Mouse (Mus musculus) ovary, postnatal 36 days (tissue): ENCODE results near the gene S100b.

Source experiments
- DNase-seq: peaks from one replicate; pipeline ENCODE4 v3.0.0; 2022; ENCODE audit warnings: low spot score, mixed read lengths

Gene S100b

DNA sequence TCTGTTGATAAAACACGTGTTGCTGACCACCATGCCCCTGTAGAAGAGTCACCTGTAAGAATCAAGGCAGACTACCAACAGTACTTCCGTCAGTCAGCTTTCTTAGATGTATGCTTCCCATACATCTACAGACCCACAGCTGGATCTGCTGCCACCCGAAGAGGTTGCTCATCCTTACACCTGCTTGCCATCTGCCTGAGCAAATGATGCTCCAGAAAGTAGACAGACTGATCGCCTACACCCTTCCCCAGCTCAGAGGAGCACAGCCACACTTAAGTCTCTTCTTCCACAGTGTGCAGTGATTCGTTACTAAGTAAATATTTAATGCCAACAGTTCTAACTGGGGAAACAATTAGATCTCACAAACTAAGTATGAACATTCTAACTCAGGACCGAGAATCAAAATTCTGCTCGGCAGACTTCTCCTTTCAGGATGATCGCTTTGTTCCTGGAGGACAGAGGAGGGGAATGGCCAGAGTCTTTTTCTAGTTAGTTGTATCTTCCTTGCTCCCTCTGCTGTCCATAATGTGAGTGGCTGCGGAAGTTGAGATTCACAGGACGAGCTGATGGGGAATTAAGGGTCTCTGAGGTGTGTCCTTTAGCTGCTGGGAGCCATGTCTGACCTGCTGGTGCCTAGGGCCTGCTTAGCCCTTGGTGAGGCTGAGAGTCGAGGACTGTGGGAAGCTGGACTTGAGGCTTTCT, 6.9 kb downstream of the S100b start:
- no peak for DNase-seq

DNA sequence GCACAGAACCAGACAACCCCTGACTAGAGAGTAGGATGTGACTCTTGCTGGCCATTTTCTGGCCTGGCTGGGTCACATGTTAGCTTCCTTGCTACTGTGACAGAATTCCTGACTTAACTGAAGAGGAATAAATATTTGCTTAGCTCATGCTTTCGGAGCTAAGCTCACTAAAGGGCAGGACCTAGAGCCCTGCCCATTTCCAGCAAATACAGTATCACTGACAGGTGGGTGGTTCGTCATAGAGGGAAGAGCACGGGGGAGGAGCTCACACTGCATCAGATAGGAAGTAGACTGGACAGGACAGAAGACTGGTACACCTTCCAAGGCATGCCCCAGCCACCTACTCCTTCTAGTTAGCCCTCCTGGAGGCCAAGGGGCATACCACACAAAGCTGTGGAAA, 7.8 kb downstream of the S100b start:
- no peak for DNase-seq

DNA sequence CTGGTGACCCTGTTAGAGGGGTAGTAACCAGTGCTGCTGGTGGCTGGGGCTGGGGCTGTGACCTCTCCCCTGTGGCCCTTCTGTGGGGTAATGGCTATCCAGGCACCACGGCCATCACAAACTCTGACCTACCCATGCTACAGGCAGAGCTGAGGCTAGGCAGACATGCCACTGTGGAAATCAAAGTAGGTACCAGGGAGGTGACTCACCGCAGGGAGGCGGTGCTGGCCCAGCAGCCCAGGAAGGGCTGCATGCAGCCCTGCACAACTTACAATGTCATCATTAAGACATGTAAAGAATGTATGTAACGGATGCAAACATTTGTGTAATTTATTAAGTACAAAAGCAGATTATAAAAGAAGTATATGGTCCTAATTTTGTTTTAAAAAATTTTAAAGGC, 8.8 kb downstream of the S100b start:
- no peak for DNase-seq

DNA sequence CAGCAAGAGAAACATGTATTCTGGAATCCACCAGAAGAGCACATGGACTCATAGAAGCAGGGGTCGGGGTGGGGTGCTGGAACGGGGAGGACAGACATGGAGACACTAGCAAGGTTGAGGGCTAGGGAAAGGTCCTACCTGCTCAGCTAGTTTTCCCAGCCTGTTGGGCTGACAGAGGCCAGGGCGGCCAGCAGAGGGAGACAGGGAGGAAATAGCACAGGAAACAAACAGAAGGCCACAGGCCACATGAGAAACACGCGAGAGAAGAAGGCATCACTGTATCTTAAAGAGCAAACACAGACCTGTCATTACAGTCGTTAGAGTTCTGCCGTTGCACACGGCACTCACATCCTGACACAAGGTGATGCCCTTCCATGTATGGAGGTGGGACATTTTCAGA, 17.6 kb downstream of the S100b start:
- DNase-seq = peak; percentile 31

DNA sequence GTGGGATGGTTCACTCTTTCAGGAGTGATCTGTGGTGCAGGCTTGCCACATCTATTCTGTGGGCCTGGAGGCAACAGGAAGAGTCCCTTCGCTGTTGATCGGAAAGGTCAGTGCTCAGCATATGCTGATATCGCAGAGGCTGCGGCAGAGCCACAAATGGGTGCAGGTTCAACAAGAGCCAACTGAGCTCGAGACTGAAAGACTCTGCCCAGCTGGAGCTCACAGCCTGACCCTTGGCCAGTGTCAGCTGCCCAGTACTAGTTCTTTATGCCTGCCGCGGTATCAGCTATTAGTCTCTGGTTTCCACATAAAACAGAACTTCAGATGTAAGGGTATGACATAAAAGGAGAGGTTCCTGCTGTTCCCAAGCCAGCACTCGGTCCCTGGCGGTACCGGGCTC, 21.6 kb downstream of the S100b start:
- DNase-seq = no peak

DNA sequence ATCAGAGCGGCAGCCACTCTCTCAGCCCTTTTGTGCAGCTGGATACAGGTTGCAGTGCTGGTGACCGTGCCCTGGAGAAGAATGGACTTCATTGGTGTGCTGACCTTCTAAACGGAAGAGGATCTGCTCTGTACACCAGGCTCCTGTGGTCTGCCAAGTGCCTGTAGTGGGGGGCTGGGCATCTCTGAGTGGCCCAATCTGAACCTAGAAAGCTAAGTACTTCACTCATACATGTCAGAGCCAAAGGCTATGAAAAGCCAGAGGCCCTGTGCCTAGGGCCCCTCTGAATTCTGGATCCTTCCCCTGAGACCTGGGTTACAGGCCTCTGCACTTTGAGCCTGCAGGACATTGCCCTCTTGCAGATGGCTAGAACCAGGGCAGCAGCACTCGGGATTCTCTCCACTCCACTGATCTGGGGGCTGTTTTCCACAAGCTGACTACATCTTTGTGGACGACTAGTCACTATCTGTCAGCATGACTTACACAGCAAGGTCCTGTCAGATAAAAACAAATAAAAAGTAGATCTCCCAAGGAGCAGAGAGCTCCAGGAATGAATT, 25.0 kb downstream of the S100b start:
- no peak for DNase-seq

DNA sequence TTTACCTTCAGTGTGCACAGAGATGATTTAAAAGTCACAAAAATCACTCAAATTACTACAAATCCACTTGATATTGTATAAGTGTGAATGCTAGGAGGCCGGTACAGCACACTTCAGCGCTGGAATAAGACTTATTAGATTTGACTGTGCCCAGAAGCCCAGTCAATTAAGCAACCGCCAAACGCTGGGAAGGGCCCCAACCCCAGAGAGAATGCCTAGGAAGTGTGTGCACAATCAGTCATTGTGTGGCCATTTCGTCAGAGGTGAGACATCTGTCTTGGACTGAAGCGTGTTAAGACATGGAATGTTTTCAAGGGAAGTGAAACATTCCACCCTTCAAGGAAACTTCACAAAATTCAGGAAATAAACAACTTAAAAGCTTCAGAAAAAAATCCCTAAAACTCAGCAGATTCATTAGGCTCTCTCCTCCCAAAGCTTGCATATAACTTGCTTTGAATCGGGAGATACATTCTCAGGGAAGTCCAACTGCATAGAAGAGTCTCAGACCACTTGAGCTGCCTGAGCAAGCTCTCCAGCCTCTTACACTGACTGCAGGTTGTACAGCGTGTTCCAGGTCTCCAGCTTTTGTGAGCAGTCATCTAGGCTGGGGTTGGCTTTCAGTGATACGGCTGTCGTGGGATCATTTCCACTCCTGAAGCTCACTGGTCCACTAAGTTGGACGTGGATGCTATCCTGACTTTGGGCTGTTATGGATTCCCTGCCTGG, 34.8 kb downstream of the S100b start:
- no peak for DNase-seq

DNA sequence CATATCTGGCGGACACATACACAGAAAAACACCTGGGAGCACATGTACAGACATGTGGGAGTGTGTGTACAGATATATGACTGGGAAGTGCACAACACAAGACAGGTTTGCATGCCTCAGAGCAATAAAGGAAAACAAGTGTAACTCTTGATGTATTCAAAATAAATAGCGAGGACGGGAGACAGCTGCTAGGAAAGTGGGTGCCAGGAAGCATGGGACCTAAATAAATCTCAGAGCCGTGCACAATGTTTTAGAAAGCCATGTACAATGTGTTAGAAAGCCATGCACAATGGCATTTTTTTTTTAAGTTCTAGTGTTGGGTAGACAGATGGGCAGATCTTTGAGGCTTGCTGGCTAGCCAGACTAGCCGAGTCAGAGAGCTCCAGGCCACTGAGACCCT, 35.4 kb downstream of the S100b start:
- no peak for DNase-seq

DNA sequence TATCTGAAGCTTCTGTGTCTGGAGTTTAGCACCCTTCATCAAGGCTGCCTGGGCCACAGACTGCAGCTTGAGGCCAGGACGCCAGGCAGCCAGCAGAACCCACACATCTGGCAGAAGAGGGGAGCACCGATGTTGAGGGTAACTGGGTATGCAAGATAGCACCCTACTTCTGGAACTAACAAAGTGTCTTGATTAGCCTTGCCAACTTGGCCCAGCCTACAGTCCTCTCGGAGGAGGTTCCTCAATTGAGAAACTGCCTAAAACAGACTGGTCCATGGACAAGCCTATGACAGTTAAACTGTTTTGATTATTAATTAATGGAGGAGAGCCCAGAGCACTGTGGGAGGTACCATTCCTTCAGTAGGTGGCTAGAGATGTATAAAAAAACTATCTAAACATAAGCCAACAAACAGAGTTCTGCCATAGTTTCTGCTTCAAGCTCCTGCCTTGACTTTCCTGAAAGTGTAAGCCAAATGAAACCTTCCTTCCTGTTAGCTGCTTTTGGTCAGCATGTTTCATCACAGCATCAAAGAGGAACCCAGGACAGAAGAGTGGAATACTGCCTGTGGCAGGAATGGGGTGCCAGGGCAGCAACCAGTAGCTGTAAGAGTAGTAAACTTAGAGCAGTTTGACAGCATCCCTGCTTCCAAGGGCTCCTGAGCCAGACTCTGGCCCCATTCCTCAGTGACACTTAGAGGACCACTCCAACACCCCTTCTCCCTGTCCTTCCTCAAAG, 36.5 kb downstream of the S100b start:
- no peak for DNase-seq

DNA sequence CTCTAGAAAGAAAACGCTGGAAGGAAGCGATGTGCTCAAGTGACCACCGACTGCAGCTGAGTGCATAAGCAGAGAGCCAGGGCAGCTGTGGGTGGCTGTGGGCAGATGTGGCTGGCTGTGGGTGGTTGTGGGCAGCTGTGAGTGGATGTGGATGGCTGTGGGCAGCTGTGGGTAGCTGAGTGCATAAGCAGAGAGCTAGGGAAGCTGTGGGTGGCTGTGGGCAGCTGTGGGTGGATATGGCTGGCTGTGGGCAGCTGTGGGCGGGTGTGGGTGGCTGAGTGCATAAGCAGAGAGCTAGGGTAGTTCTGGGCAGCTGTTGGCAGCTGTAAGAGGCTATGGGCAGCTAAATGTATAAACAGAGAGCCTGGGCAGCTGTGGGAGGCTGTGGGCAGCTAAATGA, 39.6 kb downstream of the S100b start:
- DNase-seq = no peak

DNA sequence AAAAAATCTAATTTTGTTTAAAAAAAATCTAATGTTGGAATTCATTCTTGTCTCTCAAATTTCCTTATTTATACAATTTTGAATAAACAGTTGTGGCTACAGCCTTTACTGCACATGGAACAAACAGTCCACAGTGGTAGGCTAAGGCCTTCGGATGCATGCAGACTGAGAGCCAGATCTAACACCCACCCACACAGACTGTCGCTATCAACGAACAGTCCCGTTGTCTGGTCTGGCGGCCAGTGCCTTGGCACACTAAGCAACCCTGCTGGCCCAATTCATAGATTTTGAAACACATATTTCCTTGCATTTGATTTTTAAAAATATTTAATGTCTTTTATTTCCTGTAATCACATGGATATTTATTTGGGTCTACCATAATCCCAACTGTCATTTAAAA, 46.5 kb downstream of the S100b start:
- DNase-seq = no peak

DNA sequence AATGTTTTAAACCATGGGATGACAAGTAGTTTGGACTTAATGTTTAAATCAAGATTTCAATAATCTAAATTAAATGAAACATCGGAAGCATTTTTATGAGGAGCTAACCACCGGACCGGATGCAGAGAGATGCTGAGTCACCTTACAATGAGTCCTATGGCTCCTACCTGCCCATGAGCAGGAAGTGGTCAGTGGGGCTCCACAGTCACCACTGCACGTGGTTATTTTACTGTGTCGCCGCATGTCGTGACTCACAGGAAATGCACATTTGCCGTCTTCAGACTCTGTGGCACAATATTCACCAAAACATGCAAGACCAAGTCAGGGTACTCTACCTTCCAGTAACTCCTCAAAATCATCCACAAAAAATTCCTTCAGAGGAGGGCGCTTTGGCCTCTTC, 53.1 kb downstream of the S100b start:
- DNase-seq = no peak
